17 mouse cellular contexts compared by ENCODE assay signal in genomic region chr17:58919927-58920326, GRCm38 (mm10).
"Had no signal": no experiment of that assay in that cellular context is flagged by ENCODE, and none has a peak within 500 bp of the region (broad histone marks: within the 10 kb centered on the region; RNA-seq: fewer than 3 reads in every experiment).

No protein-coding gene starts in this region.

- ATAC-seq: liver, postnatal 0 days; lung, postnatal 0 days had no signal

- H3K27ac ChIP-seq: liver, embryonic 15.5 days; lung, embryonic 15.5 days; macrophage; neural tube, embryonic 12.5 days; stomach, embryonic 15.5 days; stomach, postnatal 0 days had no signal

- H3K9ac ChIP-seq: liver, embryonic 15.5 days; liver, postnatal 0 days; lung, embryonic 15.5 days; neural tube, embryonic 12.5 days; stomach, embryonic 15.5 days had no signal

- DNase-seq: liver, postnatal 0 days; lung, adult 2 months; lung, postnatal 14 days; lung, postnatal 36 days; midbrain, embryonic 14.5 days; right cerebral cortex, postnatal 14 days; thymus, adult 2 months; thymus, postnatal 25 days; thymus, postnatal 4 days had no signal

- H3K4me2 ChIP-seq: lung, embryonic 15.5 days; stomach, embryonic 15.5 days had no signal

- H3K9me3 ChIP-seq: liver, embryonic 15.5 days; lung, embryonic 15.5 days; megakaryocyte, embryonic 14.5 days; neural tube, embryonic 12.5 days; stomach, embryonic 15.5 days had no signal

- H3K36me3 ChIP-seq: liver, embryonic 15.5 days; lung, embryonic 15.5 days; neural tube, embryonic 12.5 days; stomach, embryonic 15.5 days had no signal

- H3K27me3 ChIP-seq: liver, embryonic 15.5 days; lung, embryonic 15.5 days; neural tube, embryonic 12.5 days; stomach, embryonic 15.5 days had no signal

- H3K4me1 ChIP-seq: lung, embryonic 15.5 days; stomach, embryonic 15.5 days had no signal

- H3K4me3 ChIP-seq: liver, embryonic 15.5 days; lung, embryonic 15.5 days; neural tube, embryonic 12.5 days; stomach, embryonic 15.5 days had no signal
